In genomic region chr8:121943716-121944115, GRCm38 (mm10) we compare ENCODE assay signal across 35 mouse cellular contexts. TPM values are rescaled to one million over a fixed set of nuclear protein-coding genes. Genes with fewer than 3 reads are reported as not detected.
A peak's percentile ranks its signal among the peaks of the same experiment; 100 is the strongest.
DNase-seq lines count a peak whose midpoint lies in the region; ATAC-seq and TF ChIP-seq lines count a peak whose summit lies in the region.
"Had no signal": no experiment of that assay in that cellular context is flagged by ENCODE, and none has a peak within 500 bp of the region (broad histone marks: within the 10 kb centered on the region; RNA-seq: fewer than 3 reads in every experiment).

No protein-coding gene starts in this region.

- no peak overlapping the region for H3K4me3 ChIP-seq in kidney, embryonic 14.5 days (ENCODE audit: low read length)
- no peak overlapping the region for H3K4me3 ChIP-seq in limb, embryonic 13.5 days
- no peak overlapping the region for H3K4me3 ChIP-seq in limb, embryonic 10.5 days
- no peak overlapping the region for H3K4me3 ChIP-seq in stomach, postnatal 0 days (ENCODE audit: low read depth, low read length)
- H3K4me3 ChIP-seq: embryonic facial prominence, embryonic 13.5 days; forebrain, embryonic 10.5 days; forebrain, embryonic 15.5 days; hindbrain, embryonic 10.5 days; hindbrain, embryonic 15.5 days; midbrain, embryonic 12.5 days; neural tube, embryonic 13.5 days had no signal

- no peak overlapping the region for H3K27ac ChIP-seq in kidney, embryonic 14.5 days (ENCODE audit: low read depth, low read length)
- no peak overlapping the region for H3K27ac ChIP-seq in limb, embryonic 13.5 days
- no peak overlapping the region for H3K27ac ChIP-seq in limb, embryonic 10.5 days
- no peak overlapping the region for H3K27ac ChIP-seq in stomach, postnatal 0 days (replicated peaks)
- H3K27ac ChIP-seq: embryonic facial prominence, embryonic 13.5 days; forebrain, embryonic 10.5 days; forebrain, embryonic 15.5 days; hindbrain, embryonic 10.5 days; hindbrain, embryonic 15.5 days; liver, embryonic 14.5 days; midbrain, embryonic 12.5 days; neural tube, embryonic 13.5 days had no signal

- no peaks in the 10 kb centered on the region for H3K27me3 ChIP-seq in kidney, embryonic 14.5 days (ENCODE audit: control insufficient read depth, insufficient read depth, low read length)
- H3K27me3 ChIP-seq in limb, embryonic 13.5 days: no peaks in the 10 kb centered on the region
- no peaks in the 10 kb centered on the region for H3K27me3 ChIP-seq in limb, embryonic 10.5 days (ENCODE audit: low read depth, poor library complexity, severe bottlenecking)
- H3K27me3 ChIP-seq in stomach, postnatal 0 days (ENCODE audit: control insufficient read depth, insufficient read depth, low read length): no peaks in the 10 kb centered on the region
- H3K27me3 ChIP-seq: embryonic facial prominence, embryonic 13.5 days; forebrain, embryonic 15.5 days; hindbrain, embryonic 15.5 days; neural tube, embryonic 13.5 days had no signal

- H3K4me2 ChIP-seq in kidney, embryonic 14.5 days (replicated peaks; ENCODE audit: low read depth, low read length): no peak overlapping the region
- H3K4me2 ChIP-seq in limb, embryonic 13.5 days (replicated peaks): no peak overlapping the region
- no peak overlapping the region for H3K4me2 ChIP-seq in stomach, postnatal 0 days (replicated peaks; ENCODE audit: low read depth)
- H3K4me2 ChIP-seq: embryonic facial prominence, embryonic 13.5 days; forebrain, embryonic 15.5 days; hindbrain, embryonic 15.5 days; midbrain, embryonic 12.5 days; neural tube, embryonic 13.5 days had no signal

- H3K4me1 ChIP-seq in kidney, embryonic 14.5 days (ENCODE audit: control insufficient read depth, insufficient read depth, low read length): peaks cover 19% of the 10 kb centered on the region
- H3K4me1 ChIP-seq in limb, embryonic 13.5 days: peaks cover 19% of the 10 kb centered on the region
- H3K4me1 ChIP-seq in limb, embryonic 10.5 days: peaks cover 22% of the 10 kb centered on the region
- peaks cover 7% of the 10 kb centered on the region for H3K4me1 ChIP-seq in stomach, postnatal 0 days (replicated peaks; ENCODE audit: control insufficient read depth, insufficient read depth)

- no peak overlapping the region for H3K9ac ChIP-seq in kidney, embryonic 14.5 days (ENCODE audit: low read depth, low read length)
- 0 out of 2 replicates have a peak overlapping the region, but pooled peaks have one; percentile 25 for H3K9ac ChIP-seq in limb, embryonic 13.5 days
- H3K9ac ChIP-seq in stomach, postnatal 0 days (ENCODE audit: low read length): no peak overlapping the region
- H3K9ac ChIP-seq: embryonic facial prominence, embryonic 13.5 days; forebrain, embryonic 15.5 days; hindbrain, embryonic 15.5 days; liver, embryonic 14.5 days; midbrain, embryonic 12.5 days; neural tube, embryonic 13.5 days had no signal

- TF ChIP-seq EP300 in stomach, postnatal 0 days (optimal IDR thresholded peaks at IDR 0.05): no peak

- peak; percentile 70 for DNase-seq in gastrocnemius, adult 18-20 months (ENCODE audit: low spot score)
- DNase-seq in gastrocnemius, postnatal 4 days (ENCODE audit: low spot score in 2 of 2): no peak
- peak; percentile 53 for DNase-seq in kidney, adult 11 months
- no peak for DNase-seq in limb, embryonic 10.5 days (ENCODE audit: low spot score)
- peak; percentile 51 to 77 for DNase-seq in kidney, postnatal 25 days
- DNase-seq in stomach, postnatal 0 days (ENCODE audit: low spot score): no peak
- DNase-seq: adrenal gland, adult 2 months; adrenal gland, postnatal 36 days; cerebellum, adult 18-20 months; cerebellum, postnatal 10 days; heart, postnatal 14 days; layer of hippocampus, postnatal 36 days; lung, postnatal 36 days; right cerebral cortex, postnatal 4 days; thymus, postnatal 4 days had no signal

- WGBS in kidney, embryonic 14.5 days: 79% methylated on average over 8 of the region's 8 CpGs
- 81% methylated on average over 8 of the region's 8 CpGs for WGBS in limb, embryonic 13.5 days
- 81% methylated on average over 8 of the region's 8 CpGs for WGBS in limb, embryonic 10.5 days
- WGBS in stomach, postnatal 0 days: 82% methylated on average over 8 of the region's 8 CpGs

- TF ChIP-seq CTCF in stomach, postnatal 0 days (IDR thresholded peaks at IDR 0.05; ENCODE audit: low read depth): no peak

- H3K36me3 ChIP-seq in kidney, embryonic 14.5 days (ENCODE audit: control insufficient read depth, insufficient read depth, low read length): no peaks in the 10 kb centered on the region
- no peaks in the 10 kb centered on the region for H3K36me3 ChIP-seq in limb, embryonic 13.5 days
- no peaks in the 10 kb centered on the region for H3K36me3 ChIP-seq in limb, embryonic 10.5 days
- no peaks in the 10 kb centered on the region for H3K36me3 ChIP-seq in stomach, postnatal 0 days (ENCODE audit: control insufficient read depth, insufficient read depth, low read length)
- H3K36me3 ChIP-seq: embryonic facial prominence, embryonic 13.5 days; forebrain, embryonic 10.5 days; forebrain, embryonic 15.5 days; hindbrain, embryonic 10.5 days; hindbrain, embryonic 15.5 days; midbrain, embryonic 12.5 days; neural tube, embryonic 13.5 days had no signal

- H3K9me3 ChIP-seq in kidney, embryonic 14.5 days (ENCODE audit: control insufficient read depth, low read length): no peaks in the 10 kb centered on the region
- no peaks in the 10 kb centered on the region for H3K9me3 ChIP-seq in limb, embryonic 13.5 days
- no peaks in the 10 kb centered on the region for H3K9me3 ChIP-seq in limb, embryonic 10.5 days (replicated peaks)
- H3K9me3 ChIP-seq in stomach, postnatal 0 days (ENCODE audit: control insufficient read depth, low read length): no peaks in the 10 kb centered on the region
- H3K9me3 ChIP-seq: embryonic facial prominence, embryonic 13.5 days; forebrain, embryonic 10.5 days; forebrain, embryonic 15.5 days; hindbrain, embryonic 10.5 days; hindbrain, embryonic 15.5 days; midbrain, embryonic 12.5 days; neural tube, embryonic 13.5 days had no signal

- ATAC-seq in kidney, embryonic 14.5 days (ENCODE audit: low FRiP score, low TSS enrichment): no peak
- no peak for ATAC-seq in limb, embryonic 13.5 days (ENCODE audit: low FRiP score, low read depth)
- no peak for ATAC-seq in stomach, postnatal 0 days (ENCODE audit: low FRiP score, low TSS enrichment)
- ATAC-seq: activated CD4-positive, CD25-positive, alpha-beta regulatory T cell, adult 4 months; forebrain, embryonic 15.5 days; inflammation-experienced regulatory T-cells, adult 6 months had no signal

RNA-seq across cellular contexts. Expression of gene Car5a, which starts 1.0 kb away (rescaled TPM):
- not detected for total RNA-seq in gastrocnemius, adult 18-20 months (2021)
- total RNA-seq in gastrocnemius, postnatal 4 days (2021): under 1 TPM in 1 of 2 experiments, not detected in 1; 0.44 TPM
- polyA plus RNA-seq in kidney, embryonic 14.5 days (2014; fragmentation: Nextera tagmentation; extraction: Ambion mirVana): not detected in 2 replicates
- not detected in 2 replicates for polyA plus RNA-seq in limb, embryonic 13.5 days (2015; fragmentation: Nextera tagmentation; extraction: Ambion mirVana)
- polyA plus RNA-seq in limb, embryonic 10.5 days (2016; fragmentation: Nextera tagmentation; extraction: Ambion mirVana): 0.20 TPM in 1 of 2 replicates, not detected in the other
- polyA plus RNA-seq in stomach, postnatal 0 days (2015; fragmentation: Nextera tagmentation; extraction: Ambion mirVana): 0.12 and 0.30 TPM in 2 replicates
- total RNA-seq: adrenal gland, postnatal 36 days; common myeloid progenitor, adult 5-6 weeks; granulocyte monocyte progenitor cell, adult 5-6 weeks; heart, postnatal 14 days; layer of hippocampus, postnatal 36 days; megakaryocyte, adult 5-6 weeks had no signal
- polyA plus RNA-seq: C2C12; embryonic facial prominence, embryonic 13.5 days; forebrain, embryonic 10.5 days; heart, embryonic 14.5 days; inflammation-experienced regulatory T-cells, adult 6 months; limb, embryonic 11.5 days; lung, embryonic 16.5 days; testis, adult 2 months had no signal

RNA-seq across cellular contexts. Expression of gene Banp, which starts 5.8 kb away (rescaled TPM):
- 1 to 10 TPM; 8.4 TPM for total RNA-seq in gastrocnemius, adult 18-20 months (2021)
- 10 to 100 TPM; 15.6 to 17.4 TPM for total RNA-seq in gastrocnemius, postnatal 4 days (2021)
- 39.2 and 39.5 TPM in 2 replicates for polyA plus RNA-seq in kidney, embryonic 14.5 days (2014; fragmentation: Nextera tagmentation; extraction: Ambion mirVana)
- 42.0 and 53.6 TPM in 2 replicates for polyA plus RNA-seq in limb, embryonic 13.5 days (2015; fragmentation: Nextera tagmentation; extraction: Ambion mirVana)
- 55.4 and 60.0 TPM in 2 replicates for polyA plus RNA-seq in limb, embryonic 10.5 days (2016; fragmentation: Nextera tagmentation; extraction: Ambion mirVana)
- 9.0 and 10.0 TPM in 2 replicates for polyA plus RNA-seq in stomach, postnatal 0 days (2015; fragmentation: Nextera tagmentation; extraction: Ambion mirVana)

RNA-seq across cellular contexts. Expression of gene Slc7a5, which starts 36.2 kb away (rescaled TPM):
- total RNA-seq in gastrocnemius, adult 18-20 months (2021): 1 to 10 TPM; 1.0 to 1.4 TPM
- 10 to 100 TPM; 21.9 to 22.4 TPM for total RNA-seq in gastrocnemius, postnatal 4 days (2021)
- polyA plus RNA-seq in kidney, embryonic 14.5 days (2014; fragmentation: Nextera tagmentation; extraction: Ambion mirVana): 16.8 and 25.9 TPM in 2 replicates
- 14.2 TPM in 2 replicates for polyA plus RNA-seq in limb, embryonic 13.5 days (2015; fragmentation: Nextera tagmentation; extraction: Ambion mirVana)
- polyA plus RNA-seq in limb, embryonic 10.5 days (2016; fragmentation: Nextera tagmentation; extraction: Ambion mirVana): 16.8 and 19.3 TPM in 2 replicates
- polyA plus RNA-seq in stomach, postnatal 0 days (2015; fragmentation: Nextera tagmentation; extraction: Ambion mirVana): 8.9 and 9.3 TPM in 2 replicates

Comparison
In these comparisons a context has a peak if more than half of its experiments do, and no peak if none do; other contexts are left out.
1. DNase-seq: peak in gastrocnemius, adult 18-20 months (single experiment), kidney, adult 11 months (single experiment) and kidney, postnatal 25 days (2 of 2); none in gastrocnemius, postnatal 4 days (0 of 2), limb, embryonic 10.5 days (single experiment) and stomach, postnatal 0 days (single experiment).